Mouse (Mus musculus) heart, postnatal 4 days (tissue): ENCODE results near the gene Abcb8. TPM values are rescaled to one million over a fixed set of nuclear protein-coding genes. Genes with fewer than 3 reads are reported as not detected.

Source experiments
- DNase-seq: peaks from one replicate; pipeline ENCODE4 v3.0.0; 2021
- total RNA-seq, 2 experiments: library from RNA; stranded (reverse); gene quantifications; 2 replicates each; pipeline ENCODE4 v1.2.3; 2021

Gene Abcb8
- total RNA-seq, 2 experiments from 2014 or later = 86.3 to 87.0 TPM

- no peak for DNase-seq
Observed at GRCm38 (mm10) chr5:24427285-24427633, 33.8 kb downstream of the Abcb8 start.

- DNase-seq = no peak
Observed at GRCm38 (mm10) chr5:24427981-24428402, 34.5 kb downstream of the Abcb8 start.

GRCm38 (mm10) chr5:24428596-24428995, 35.1 kb downstream of the Abcb8 start:
- DNase-seq = no peak

- no peak for DNase-seq
Observed at GRCm38 (mm10) chr5:24433993-24434392, 40.5 kb downstream of the Abcb8 start.

- DNase-seq = no peak
Observed at GRCm38 (mm10) chr5:24441187-24441586, 47.7 kb downstream of the Abcb8 start.

GRCm38 (mm10) chr5:24442029-24442428, 48.6 kb downstream of the Abcb8 start:
- no peak for DNase-seq

GRCm38 (mm10) chr5:24443204-24443603, 49.7 kb downstream of the Abcb8 start:
- no peak for DNase-seq

- DNase-seq = no peak
Observed at GRCm38 (mm10) chr5:24443927-24444326, 50.5 kb downstream of the Abcb8 start.

- peak; percentile 96 for DNase-seq
Observed at GRCm38 (mm10) chr5:24444746-24445427, 51.4 kb downstream of the Abcb8 start, which contains the start of gene Fastk. Gene Fastk (minus strand): TSS chr5:24445287.

- DNase-seq = no peak
Observed at GRCm38 (mm10) chr5:24445428-24446080, 52.1 kb downstream of the Abcb8 start.

- no peak for DNase-seq
Observed at GRCm38 (mm10) chr5:24446630-24447029, 53.2 kb downstream of the Abcb8 start.

- DNase-seq = peak; percentile 80
Observed at GRCm38 (mm10) chr5:24447624-24448298, 54.3 kb downstream of the Abcb8 start, which contains the start of gene Tmub1. Gene Tmub1 (minus strand): TSS chr5:24447854.

- DNase-seq = peak; percentile 88
Observed at GRCm38 (mm10) chr5:24451264-24452029, 58.0 kb downstream of the Abcb8 start.

- peak; percentile 50 for DNase-seq
Observed at GRCm38 (mm10) chr5:24452030-24452690, 58.7 kb downstream of the Abcb8 start, which contains the start of gene Agap3. Gene Agap3 (plus strand): TSS chr5:24452177.

GRCm38 (mm10) chr5:24452691-24453233, 59.3 kb downstream of the Abcb8 start:
- peak; percentile 42 for DNase-seq

GRCm38 (mm10) chr5:24453283-24453984, 60.0 kb downstream of the Abcb8 start:
- no peak for DNase-seq

GRCm38 (mm10) chr5:24453985-24454303, 60.5 kb downstream of the Abcb8 start:
- no peak for DNase-seq

- no peak for DNase-seq
Observed at GRCm38 (mm10) chr5:24455076-24455475, 61.6 kb downstream of the Abcb8 start.

- DNase-seq = no peak
Observed at GRCm38 (mm10) chr5:24455613-24456012, 62.1 kb downstream of the Abcb8 start.
